Mouse (Mus musculus): ENCODE results near the gene Usp42. TPM values are rescaled to one million over a fixed set of nuclear protein-coding genes. Genes with fewer than 3 reads are reported as not detected.
A peak's percentile ranks its signal among the peaks of the same experiment; 100 is the strongest.

Usp42 gene
- polyA plus RNA-seq, 1 experiment from 2014 or later: 31.0 TPM

DNA sequence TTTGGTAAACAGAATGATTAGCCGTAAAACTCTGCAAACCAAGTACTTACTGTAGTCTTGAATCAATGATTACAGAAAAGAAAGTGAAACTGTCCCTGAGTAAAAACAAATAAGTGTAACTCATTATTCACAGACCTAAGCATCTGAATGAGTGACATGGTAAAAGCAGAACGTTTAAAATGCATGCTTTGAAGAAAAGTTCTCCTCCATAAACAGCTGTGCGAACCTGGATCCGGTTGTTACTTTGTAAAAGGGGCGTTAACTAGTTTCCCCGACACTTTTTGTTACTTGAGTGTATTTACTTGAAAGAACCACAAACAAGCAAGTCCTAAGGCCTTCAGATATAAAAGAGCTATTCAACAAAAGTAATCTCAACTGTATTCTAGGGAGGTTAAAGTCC lies 1.2 kb downstream of the Usp42 start:
- Histone ChIP-seq H3K4me3 (ENCODE audit: low read depth, low read length) (peak overlapping the region; percentile 76), H3K27ac (replicated peaks; ENCODE audit: low read depth, low read length) (no peak overlapping the region), H3K4me2 (ENCODE audit: low read depth, low read length) (peak overlapping the region; percentile 73), H3K36me3 (replicated peaks; ENCODE audit: control insufficient read depth, insufficient read depth, low read depth, low read length) (no peaks in the 10 kb centered on the region; the same call in 1 of the 2 replicates), H3K9me3 (replicated peaks; ENCODE audit: control insufficient read depth, low read length) (no peaks in the 10 kb centered on the region), H3K9ac (replicated peaks; ENCODE audit: low read length) (no peak overlapping the region; the same call in 1 of the 2 replicates), H3K27me3 (ENCODE audit: control insufficient read depth, insufficient read depth, low read length) (no peaks in the 10 kb centered on the region), H3K4me1 (ENCODE audit: control insufficient read depth, insufficient read depth, low read length) (no peaks in the 10 kb centered on the region)
- DNase-seq (ENCODE audit: low spot score) (peak; percentile 24), ATAC-seq (replicated peaks; ENCODE audit: insufficient number of reproducible peaks, low FRiP score, low TSS enrichment, low read depth) (no peak)
- 14% methylated on average over 6 of the region's 6 CpGs for WGBS

DNA sequence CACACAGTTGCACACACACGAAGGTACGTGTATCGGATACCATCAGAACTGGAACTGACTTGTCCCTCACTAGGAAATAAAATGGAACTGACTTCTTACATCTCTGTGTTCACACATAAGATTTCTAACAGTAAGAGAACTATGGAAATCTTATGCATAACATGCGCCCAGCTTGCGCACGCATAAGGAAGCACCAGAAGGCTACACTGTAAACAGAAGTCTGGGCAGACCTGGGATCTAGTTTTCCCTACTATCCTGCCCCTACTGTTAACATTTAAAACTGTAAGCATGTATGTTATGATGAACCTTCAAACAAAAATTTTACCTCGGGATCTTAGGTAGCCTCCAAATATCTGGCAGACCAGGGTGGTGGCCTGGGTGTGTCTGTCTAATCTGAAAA lies 10.1 kb downstream of the Usp42 start:
- Histone ChIP-seq H3K9ac (replicated peaks; ENCODE audit: low read length) (no peak overlapping the region), H3K27ac (replicated peaks; ENCODE audit: low read depth, low read length) (no peak overlapping the region), H3K36me3 (replicated peaks; ENCODE audit: control insufficient read depth, insufficient read depth, low read depth, low read length) (peaks cover 15% of the 10 kb centered on the region), H3K4me3 (ENCODE audit: low read depth, low read length) (no peak overlapping the region), H3K9me3 (replicated peaks; ENCODE audit: control insufficient read depth, low read length) (no peaks in the 10 kb centered on the region), H3K27me3 (ENCODE audit: control insufficient read depth, insufficient read depth, low read length) (no peaks in the 10 kb centered on the region), H3K4me1 (ENCODE audit: control insufficient read depth, insufficient read depth, low read length) (no peaks in the 10 kb centered on the region), H3K4me2 (ENCODE audit: low read depth, low read length) (no peak overlapping the region)
- ATAC-seq (replicated peaks; ENCODE audit: insufficient number of reproducible peaks, low FRiP score, low TSS enrichment, low read depth): no peak
- 96% methylated on average over 7 of the region's 7 CpGs for WGBS
- no peak for DNase-seq (ENCODE audit: low spot score)

DNA sequence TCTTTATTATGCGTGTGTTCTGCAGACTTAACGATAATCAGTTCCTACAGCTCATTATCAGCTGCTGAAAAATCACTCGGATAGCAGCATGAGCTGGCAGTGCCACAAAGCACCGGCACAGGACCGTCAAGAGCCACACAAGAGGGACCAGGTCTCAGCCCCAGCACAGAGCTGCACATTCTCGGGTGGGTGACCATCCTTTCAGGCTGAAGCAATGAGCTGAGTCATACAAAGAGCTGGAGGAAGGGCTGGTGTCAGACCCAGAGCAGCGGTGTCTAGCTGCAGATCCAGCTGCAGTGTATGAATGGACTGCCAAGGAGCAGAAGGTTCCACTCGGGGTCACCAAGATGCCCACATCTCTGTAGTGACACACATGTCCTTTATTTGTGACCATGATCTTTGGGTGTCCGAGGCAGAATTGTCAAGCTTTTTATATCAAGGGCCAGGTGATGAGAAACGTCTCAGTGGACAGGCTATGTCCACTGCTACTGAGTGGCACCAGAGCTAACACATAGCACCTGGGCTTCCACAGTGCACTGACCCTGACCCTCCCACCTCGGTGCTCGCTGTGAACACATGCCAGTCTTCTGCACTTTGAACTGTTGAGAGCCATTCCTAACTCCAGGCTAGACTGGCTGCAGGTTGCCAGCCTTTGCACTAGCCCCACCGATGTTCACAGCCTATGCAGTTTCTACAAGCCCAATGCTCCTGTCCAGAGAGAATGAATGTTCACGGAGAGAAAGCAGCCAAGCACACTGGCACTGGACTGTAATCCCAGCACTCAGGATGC lies 19.9 kb downstream of the Usp42 start:
- DNase-seq (ENCODE audit: low spot score): no peak
- Histone ChIP-seq H3K36me3 (replicated peaks; ENCODE audit: control insufficient read depth, insufficient read depth, low read depth, low read length) (peaks cover 24% of the 10 kb centered on the region), H3K9me3 (replicated peaks; ENCODE audit: control insufficient read depth, low read length) (no peaks in the 10 kb centered on the region), H3K4me2 (ENCODE audit: low read depth, low read length) (no peak overlapping the region), H3K4me3 (ENCODE audit: low read depth, low read length) (no peak overlapping the region), H3K9ac (replicated peaks; ENCODE audit: low read length) (no peak overlapping the region), H3K4me1 (ENCODE audit: control insufficient read depth, insufficient read depth, low read length) (no peaks in the 10 kb centered on the region), H3K27me3 (ENCODE audit: control insufficient read depth, insufficient read depth, low read length) (no peaks in the 10 kb centered on the region), H3K27ac (replicated peaks; ENCODE audit: low read depth, low read length) (no peak overlapping the region)
- WGBS: 85% methylated on average over 14 of the region's 14 CpGs
- no peak for ATAC-seq (replicated peaks; ENCODE audit: insufficient number of reproducible peaks, low FRiP score, low TSS enrichment, low read depth)

DNA sequence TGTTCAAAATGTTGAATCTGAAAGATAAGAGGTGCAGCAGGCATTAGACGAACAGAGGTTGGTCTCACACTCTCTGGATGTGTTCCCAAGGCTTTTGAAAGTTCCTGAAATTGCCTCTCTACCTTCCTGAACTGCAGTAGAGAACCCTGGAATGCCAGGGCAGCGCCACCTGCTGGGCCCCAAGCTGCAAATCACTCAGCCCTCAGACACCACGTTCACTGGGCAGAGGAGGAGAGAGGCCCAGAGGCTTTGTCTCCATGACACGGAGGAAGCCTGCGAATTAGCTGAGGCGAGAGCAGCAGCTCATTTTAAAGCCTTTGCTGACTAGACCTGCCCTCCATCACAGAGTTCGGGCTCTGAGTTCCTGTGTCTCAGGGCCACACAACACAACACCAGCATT lies 20.8 kb downstream of the Usp42 start:
- DNase-seq (ENCODE audit: low spot score): peak; percentile 85
- 17% methylated on average over 7 of the region's 7 CpGs for WGBS
- Histone ChIP-seq H3K36me3 (replicated peaks; ENCODE audit: control insufficient read depth, insufficient read depth, low read depth, low read length) (peaks cover 18% of the 10 kb centered on the region), H3K4me2 (ENCODE audit: low read depth, low read length) (no peak overlapping the region), H3K4me3 (ENCODE audit: low read depth, low read length) (no peak overlapping the region), H3K27ac (replicated peaks; ENCODE audit: low read depth, low read length) (no peak overlapping the region), H3K9ac (replicated peaks; ENCODE audit: low read length) (no peak overlapping the region), H3K27me3 (ENCODE audit: control insufficient read depth, insufficient read depth, low read length) (no peaks in the 10 kb centered on the region), H3K9me3 (replicated peaks; ENCODE audit: control insufficient read depth, low read length) (no peaks in the 10 kb centered on the region), H3K4me1 (ENCODE audit: control insufficient read depth, insufficient read depth, low read length) (no peaks in the 10 kb centered on the region)
- ATAC-seq (replicated peaks; ENCODE audit: insufficient number of reproducible peaks, low FRiP score, low TSS enrichment, low read depth): 0 out of 2 replicates have a peak, but pooled peaks have one; percentile 58

DNA sequence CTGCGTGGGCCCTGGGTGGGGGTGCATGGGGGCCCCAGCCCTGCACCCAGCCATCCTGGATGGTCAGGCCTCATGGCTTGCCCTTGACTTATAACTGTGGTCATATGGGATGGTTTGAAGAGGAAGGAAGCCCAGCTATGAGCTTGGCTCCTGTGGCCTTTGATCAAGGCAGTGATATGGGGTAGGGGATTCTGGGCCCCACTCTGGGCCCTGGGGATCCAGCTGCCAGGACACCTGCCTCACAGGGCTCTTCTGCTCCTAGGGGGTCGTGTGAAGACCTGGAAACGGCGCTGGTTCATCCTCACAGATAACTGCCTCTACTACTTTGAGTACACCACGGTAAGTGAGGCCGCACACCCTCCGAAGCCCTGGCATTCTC lies 25.3 kb downstream of the Usp42 start:
- Histone ChIP-seq H3K9me3 (replicated peaks; ENCODE audit: control insufficient read depth, low read length) (no peaks in the 10 kb centered on the region), H3K27ac (replicated peaks; ENCODE audit: low read depth, low read length) (no peak overlapping the region), H3K4me3 (ENCODE audit: low read depth, low read length) (no peak overlapping the region), H3K4me2 (ENCODE audit: low read depth, low read length) (no peak overlapping the region), H3K27me3 (ENCODE audit: control insufficient read depth, insufficient read depth, low read length) (no peaks in the 10 kb centered on the region), H3K9ac (replicated peaks; ENCODE audit: low read length) (no peak overlapping the region), H3K36me3 (replicated peaks; ENCODE audit: control insufficient read depth, insufficient read depth, low read depth, low read length) (peaks cover 7% of the 10 kb centered on the region), H3K4me1 (ENCODE audit: control insufficient read depth, insufficient read depth, low read length) (no peaks in the 10 kb centered on the region)
- WGBS: 79% methylated on average over 7 of the region's 7 CpGs
- no peak for ATAC-seq (replicated peaks; ENCODE audit: insufficient number of reproducible peaks, low FRiP score, low TSS enrichment, low read depth)
- DNase-seq (ENCODE audit: low spot score): no peak

DNA sequence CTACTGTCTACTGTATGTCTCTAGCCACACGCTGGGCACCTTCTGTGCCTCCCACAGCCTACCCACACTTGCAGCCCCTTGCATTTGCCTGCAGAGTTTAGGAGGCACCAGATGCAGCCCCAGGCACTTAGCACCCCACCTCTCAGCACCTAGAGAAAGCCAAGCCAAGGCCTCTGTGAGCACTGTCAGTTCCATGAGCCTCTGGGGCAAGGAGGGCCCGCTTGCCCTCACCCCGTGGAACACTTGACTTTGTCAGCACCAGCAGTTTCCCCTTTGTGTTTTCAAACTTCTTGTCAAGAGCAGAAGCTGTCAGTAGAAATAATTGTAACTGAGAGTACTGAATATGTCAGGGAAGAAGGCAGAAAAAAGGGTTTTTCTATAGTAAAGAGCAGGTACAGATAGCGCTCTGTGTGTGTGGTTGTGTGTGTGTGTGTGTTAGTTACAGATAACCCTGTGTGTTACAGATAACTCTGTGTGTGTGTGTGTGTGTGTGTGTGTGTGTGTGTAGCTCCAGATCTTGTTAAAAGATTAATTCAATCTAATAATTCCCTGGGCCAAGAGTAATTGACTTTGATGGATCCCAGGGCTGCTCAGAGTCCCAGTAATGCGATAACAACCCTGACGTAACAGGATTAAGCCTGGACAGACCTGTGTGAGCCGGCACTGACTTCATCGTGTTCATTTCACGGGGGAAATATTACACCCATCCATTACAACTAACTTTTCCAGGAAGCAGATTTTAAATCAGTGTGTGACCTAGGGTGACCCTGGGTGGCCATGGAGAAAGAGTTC lies 25.9 kb downstream of the Usp42 start:
- no peaks in the 10 kb centered on the region for H3K9me3 ChIP-seq (replicated peaks; ENCODE audit: control insufficient read depth, low read length)
- H3K9ac ChIP-seq (replicated peaks; ENCODE audit: low read length): no peak overlapping the region; the same call in 1 of the 2 replicates
- DNase-seq (ENCODE audit: low spot score): peak; percentile 51
- ATAC-seq (replicated peaks; ENCODE audit: insufficient number of reproducible peaks, low FRiP score, low TSS enrichment, low read depth): no peak
- H3K4me2 ChIP-seq (ENCODE audit: low read depth, low read length): no peak overlapping the region
- no peak overlapping the region for H3K27ac ChIP-seq (replicated peaks; ENCODE audit: low read depth, low read length)
- no peaks in the 10 kb centered on the region for H3K27me3 ChIP-seq (ENCODE audit: control insufficient read depth, insufficient read depth, low read length)
- no peaks in the 10 kb centered on the region for H3K4me1 ChIP-seq (ENCODE audit: control insufficient read depth, insufficient read depth, low read length)
- H3K36me3 ChIP-seq (replicated peaks; ENCODE audit: control insufficient read depth, insufficient read depth, low read depth, low read length): peaks cover 7% of the 10 kb centered on the region
- WGBS: 55% methylated on average over 9 of the region's 9 CpGs
- no peak overlapping the region for H3K4me3 ChIP-seq (ENCODE audit: low read depth, low read length)

DNA sequence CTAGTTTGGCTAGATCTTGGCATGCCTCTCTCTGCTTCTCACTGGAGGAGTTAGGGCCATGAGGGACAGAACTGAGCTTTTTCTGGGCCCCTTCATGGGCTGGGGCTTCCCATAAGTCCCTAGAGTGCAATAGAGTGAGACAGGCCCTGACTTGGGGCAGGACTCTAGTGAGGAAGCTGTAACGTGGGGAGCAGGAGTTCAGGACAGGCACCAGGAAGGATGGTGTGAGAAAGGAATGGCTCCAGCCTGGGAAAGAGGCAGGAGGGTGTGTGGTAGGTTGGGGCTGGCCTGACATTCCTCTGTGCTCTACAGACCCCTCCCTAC lies 26.5 kb downstream of the Usp42 start:
- ATAC-seq (replicated peaks; ENCODE audit: insufficient number of reproducible peaks, low FRiP score, low TSS enrichment, low read depth) (no peak), DNase-seq (ENCODE audit: low spot score) (no peak)
- Histone ChIP-seq H3K4me2 (ENCODE audit: low read depth, low read length) (no peak overlapping the region), H3K9me3 (replicated peaks; ENCODE audit: control insufficient read depth, low read length) (no peaks in the 10 kb centered on the region), H3K9ac (replicated peaks; ENCODE audit: low read length) (no peak overlapping the region), H3K4me3 (ENCODE audit: low read depth, low read length) (no peak overlapping the region), H3K4me1 (ENCODE audit: control insufficient read depth, insufficient read depth, low read length) (no peaks in the 10 kb centered on the region), H3K27ac (replicated peaks; ENCODE audit: low read depth, low read length) (no peak overlapping the region), H3K36me3 (replicated peaks; ENCODE audit: control insufficient read depth, insufficient read depth, low read depth, low read length) (peaks cover 7% of the 10 kb centered on the region), H3K27me3 (ENCODE audit: control insufficient read depth, insufficient read depth, low read length) (no peaks in the 10 kb centered on the region)
- WGBS: 55% methylated on average over 1 of the region's 1 CpGs

Data from embryonic facial prominence, embryonic 11.5 days (tissue).